Mouse (Mus musculus): ENCODE data around the gene Ipp.
A peak's percentile ranks its signal among the peaks of the same experiment; 100 is the strongest.

Gene Ipp

DNA sequence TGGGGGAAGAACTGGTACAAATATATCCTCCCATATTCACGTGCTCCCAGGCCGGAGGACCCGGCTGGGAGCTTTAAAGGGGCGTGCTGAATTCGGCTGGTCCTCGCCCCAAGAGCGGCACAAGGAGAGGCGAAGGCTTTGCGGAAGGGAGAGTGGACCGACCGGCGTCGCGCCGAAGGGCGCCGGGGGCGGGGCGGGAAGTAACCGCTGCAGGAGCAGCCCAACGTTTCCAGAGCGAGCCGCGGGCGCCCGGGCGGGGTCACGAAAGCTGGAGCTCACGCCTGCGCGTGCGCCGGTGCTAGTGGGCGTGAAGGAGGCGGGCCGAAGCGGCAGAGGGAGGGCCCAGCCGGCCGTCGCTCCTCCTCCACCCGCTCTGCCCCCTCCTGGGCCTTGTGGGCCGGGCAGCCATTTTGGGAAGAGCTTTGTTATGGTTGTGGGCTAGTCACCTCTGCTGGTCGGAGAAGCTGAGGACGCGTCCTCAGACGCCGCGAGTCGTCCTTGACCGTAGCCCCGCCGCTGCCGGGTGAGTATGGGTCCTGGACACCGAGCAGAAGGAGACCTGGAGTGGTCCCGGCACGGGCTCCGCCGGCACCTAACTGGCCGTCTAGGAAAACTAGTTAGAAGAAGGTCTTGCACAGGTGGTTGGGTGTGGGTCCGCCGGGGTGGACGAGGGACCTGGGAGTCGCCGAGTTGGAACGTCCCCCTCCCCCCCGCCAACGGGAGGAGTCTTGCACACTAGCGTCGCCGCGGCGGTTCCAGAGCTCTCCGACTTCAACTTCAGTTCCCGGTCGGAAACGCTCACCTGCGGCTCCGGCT lies 50.2 kb downstream of the Ipp start, which contains the start of gene Gpbp1l1:
TSS of gene Gpbp1l1 (plus strand) at position 353 of the 816 bp plus-strand sequence.
- DNase-seq (ENCODE audit: low spot score), result peak; percentile 98

DNA sequence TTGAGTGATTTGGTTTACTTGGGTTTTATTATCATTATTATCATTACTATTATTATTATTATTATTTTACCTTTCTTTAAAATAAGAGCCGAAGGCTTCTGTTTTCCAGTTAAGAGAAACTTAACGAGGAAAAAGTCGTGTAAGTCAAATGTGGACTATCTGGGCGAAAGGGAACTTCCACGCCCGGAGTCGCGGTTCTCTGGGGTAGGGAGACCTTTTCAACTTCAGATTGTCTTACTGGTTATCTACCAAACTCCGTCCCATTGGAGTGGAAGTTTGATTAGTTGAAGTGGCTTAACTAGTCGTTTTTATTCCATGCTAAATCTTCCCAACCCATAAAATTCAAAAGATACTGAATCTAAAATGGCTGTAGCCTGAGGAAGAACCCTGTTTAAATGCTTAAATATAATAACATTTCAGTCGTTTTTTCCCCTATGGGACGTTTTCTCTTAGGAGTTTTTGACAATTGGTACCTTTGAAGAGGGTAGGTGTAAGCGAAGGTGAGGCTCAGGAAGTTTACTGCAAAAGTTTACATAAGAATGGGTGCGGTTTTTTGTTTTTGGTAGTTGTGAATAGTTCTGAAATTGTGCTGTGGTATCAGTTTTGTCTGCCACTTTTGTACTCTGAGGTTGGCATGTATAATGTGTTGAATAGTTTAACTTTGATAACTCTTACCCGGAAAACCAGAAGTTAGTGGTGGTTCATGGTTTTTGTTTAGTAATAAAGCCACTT lies 51.0 kb downstream of the Ipp start:
- no peak for DNase-seq (ENCODE audit: low spot score)

Data from testis, postnatal 10 days (tissue).